Mouse (Mus musculus): ENCODE data around the gene Csf2rb. TPM values are rescaled to one million over a fixed set of nuclear protein-coding genes. Genes with fewer than 3 reads are reported as not detected.
A peak's percentile ranks its signal among the peaks of the same experiment; 100 is the strongest.
"Not testable (repeated sequence)": the region's sequence is repeated elsewhere in the genome, so short reads cannot be mapped to it uniquely, and the experiment has no call there.

The Csf2rb gene
- polyA plus RNA-seq, 1 experiment = 3.1 TPM

DNA sequence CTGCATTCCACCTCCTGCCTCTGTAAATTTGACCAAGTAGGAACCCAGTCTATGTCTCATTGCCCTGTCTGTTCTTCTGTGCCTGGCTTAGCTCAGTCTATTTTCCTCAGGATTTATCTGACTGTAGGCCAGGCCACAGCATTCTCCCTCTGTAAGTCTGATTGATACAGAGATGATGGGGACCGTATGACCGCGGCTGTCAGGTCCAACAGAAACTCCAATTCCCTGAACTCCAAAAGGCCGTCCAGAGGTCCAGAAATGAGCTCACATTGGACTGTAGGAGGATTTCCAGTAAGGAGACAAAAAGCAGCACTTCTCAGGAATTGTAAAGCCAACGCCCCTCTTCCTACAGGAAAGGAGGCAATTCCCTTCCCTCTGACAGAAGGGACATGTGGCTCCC, 11.9 kb upstream of the Csf2rb start:
- H3K27ac ChIP-seq (replicated peaks; ENCODE audit: low read depth, low read length) = peak overlapping the region; percentile 35; the same call in 1 of the 2 replicates
- peaks cover 20% of the 10 kb centered on the region for H3K4me1 ChIP-seq (ENCODE audit: control insufficient read depth, insufficient read depth, insufficient read length, low read length)
- H3K4me3 ChIP-seq (ENCODE audit: insufficient read depth, low read depth, low read length) = not testable (repeated sequence)

DNA sequence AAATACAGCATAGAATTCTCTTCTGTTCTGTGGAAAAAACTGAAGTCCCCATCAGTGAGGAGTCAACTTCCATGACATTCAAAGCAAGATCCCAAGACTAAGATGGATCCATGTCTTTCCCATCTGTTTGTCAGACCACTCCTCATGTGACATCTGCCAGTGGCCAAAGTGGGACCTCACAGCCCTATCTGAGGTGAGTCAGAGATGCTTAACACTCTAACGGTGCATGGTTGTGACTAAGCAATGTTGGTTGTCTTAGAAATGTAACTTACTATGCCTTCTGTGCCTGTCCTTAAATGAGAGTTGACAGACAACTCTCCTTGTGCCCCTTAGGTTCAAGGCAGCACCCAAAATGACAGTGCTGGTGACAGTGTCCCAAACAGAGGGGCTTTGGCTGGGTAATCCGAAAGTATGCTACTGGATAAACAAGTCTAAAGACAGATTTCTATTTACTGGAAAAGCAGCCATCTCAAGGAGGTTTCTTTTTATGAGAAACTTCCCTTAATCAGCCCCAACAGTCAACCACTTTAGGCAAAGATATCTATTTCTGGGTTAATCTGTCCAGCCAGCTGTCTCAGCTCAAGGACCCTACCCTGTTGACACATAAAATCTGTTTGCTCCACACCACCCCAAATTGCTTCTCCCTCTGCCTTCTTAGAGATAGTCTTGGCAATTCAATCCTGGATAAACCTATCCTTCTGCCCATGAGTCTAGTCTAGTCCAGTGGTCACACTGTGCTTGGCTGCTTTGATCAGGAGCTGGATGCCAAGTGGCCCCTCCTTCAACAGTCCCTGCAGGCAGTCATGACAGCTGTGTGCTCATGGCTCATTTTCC, 7.0 kb upstream of the Csf2rb start:
- H3K27ac ChIP-seq (replicated peaks; ENCODE audit: low read depth, low read length); H3K4me3 ChIP-seq (ENCODE audit: insufficient read depth, low read depth, low read length): not testable (repeated sequence)
- H3K4me1 ChIP-seq (ENCODE audit: control insufficient read depth, insufficient read depth, insufficient read length, low read length) = peaks cover 26% of the 10 kb centered on the region

DNA sequence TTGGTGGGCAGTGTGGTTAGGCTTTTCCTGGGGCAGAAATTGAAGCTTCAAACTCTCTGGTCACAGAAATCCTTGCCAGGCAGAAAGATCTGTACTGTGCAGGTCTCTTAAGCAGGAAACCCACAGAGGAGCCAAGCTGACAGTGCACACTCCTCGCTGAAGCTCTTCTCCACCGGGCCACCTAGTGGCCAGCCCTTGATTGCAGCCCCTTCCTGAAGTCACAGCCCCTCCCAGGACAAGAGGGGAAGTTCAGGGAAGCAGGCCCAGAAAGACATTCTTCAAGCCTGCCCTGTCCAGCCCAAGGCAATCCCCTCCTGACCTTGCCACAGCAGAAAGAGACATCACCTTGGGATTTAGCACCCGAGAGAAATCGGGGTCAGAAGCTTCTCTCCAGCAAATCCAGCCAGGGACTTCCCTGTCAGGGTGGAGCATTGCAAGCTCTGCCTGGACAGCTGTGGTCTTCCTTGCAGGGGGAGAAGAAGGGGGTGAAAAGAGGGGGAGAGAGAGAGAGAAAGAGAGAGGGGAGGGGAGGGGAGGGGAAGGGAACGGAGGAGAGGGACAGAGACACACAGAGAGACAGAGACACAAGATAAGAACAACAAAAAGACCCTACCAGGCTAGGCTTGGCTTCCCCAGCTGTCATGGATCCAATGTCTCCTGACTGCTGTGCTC, 4.6 kb upstream of the Csf2rb start:
- H3K4me3 ChIP-seq (ENCODE audit: insufficient read depth, low read depth, low read length) = no peak overlapping the region
- peak overlapping the region; percentile 84 for H3K27ac ChIP-seq (replicated peaks; ENCODE audit: low read depth, low read length)
- peaks cover 20% of the 10 kb centered on the region for H3K4me1 ChIP-seq (ENCODE audit: control insufficient read depth, insufficient read depth, insufficient read length, low read length)

DNA sequence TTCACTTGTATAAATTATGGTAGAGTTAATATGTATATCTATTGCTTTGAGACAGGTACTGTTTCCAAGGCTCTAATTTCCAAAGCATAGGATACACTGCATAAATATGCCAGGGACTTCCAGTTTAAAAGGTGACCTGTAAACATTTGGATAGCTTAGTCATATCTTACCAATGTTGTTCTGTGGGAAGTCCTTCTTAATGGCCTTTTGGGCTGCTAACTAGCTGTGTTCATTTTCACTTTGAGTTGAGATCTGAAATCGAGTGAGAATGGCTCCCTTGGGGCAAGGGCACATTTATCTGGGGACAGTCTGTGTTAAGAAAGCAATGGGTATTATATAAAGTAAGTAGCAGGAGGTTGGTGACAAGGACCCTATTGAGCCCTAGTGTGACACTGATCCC, 2.2 kb upstream of the Csf2rb start:
- Histone ChIP-seq H3K27ac (replicated peaks; ENCODE audit: low read depth, low read length) (no peak overlapping the region), H3K4me3 (ENCODE audit: insufficient read depth, low read depth, low read length) (no peak overlapping the region), H3K4me1 (ENCODE audit: control insufficient read depth, insufficient read depth, insufficient read length, low read length) (peaks cover 24% of the 10 kb centered on the region)

DNA sequence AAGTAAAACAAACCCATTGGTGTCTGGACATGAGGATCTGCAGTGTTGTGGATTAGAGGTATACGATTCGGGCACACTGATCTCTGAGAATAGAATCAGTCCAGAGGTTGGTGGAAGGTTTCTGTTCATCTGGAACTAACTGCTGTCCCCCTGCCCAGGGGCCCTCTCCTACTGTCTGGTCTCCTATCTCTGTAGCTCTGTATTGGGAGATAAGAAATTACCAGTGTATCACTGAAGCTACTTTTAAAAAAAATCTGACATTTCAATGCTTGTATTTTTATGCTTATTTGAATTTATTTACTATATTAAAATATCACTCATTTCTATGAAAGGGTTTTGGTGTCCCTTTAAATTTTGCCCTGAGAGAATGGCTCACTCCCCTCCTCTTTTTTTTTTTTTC, 1.3 kb upstream of the Csf2rb start:
- peaks cover 24% of the 10 kb centered on the region for H3K4me1 ChIP-seq (ENCODE audit: control insufficient read depth, insufficient read depth, insufficient read length, low read length)
- no peak overlapping the region for H3K27ac ChIP-seq (replicated peaks; ENCODE audit: low read depth, low read length)
- H3K4me3 ChIP-seq (ENCODE audit: insufficient read depth, low read depth, low read length) = no peak overlapping the region

DNA sequence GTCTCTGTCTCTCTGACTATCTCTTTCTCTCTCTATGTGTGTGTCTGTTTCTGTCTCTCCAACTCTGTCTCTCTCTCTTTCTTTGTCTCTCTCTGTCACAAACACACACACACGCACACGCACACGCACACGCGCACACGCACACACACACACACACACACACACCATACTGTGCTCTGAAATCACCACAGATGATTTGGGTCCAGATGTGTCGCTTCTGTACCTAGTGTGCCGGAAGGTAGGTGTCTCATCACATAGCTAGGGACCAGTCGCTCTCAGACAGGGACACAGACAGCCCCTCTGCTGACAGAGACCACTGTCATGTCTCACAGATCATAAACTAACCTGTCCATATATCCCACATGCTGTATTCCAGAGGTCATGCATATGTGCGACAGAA, 1.2 kb downstream of the Csf2rb start:
- H3K4me3 ChIP-seq (ENCODE audit: insufficient read depth, low read depth, low read length) = peak overlapping the region; percentile 61
- peak overlapping the region; percentile 75 for H3K27ac ChIP-seq (replicated peaks; ENCODE audit: low read depth, low read length)

DNA sequence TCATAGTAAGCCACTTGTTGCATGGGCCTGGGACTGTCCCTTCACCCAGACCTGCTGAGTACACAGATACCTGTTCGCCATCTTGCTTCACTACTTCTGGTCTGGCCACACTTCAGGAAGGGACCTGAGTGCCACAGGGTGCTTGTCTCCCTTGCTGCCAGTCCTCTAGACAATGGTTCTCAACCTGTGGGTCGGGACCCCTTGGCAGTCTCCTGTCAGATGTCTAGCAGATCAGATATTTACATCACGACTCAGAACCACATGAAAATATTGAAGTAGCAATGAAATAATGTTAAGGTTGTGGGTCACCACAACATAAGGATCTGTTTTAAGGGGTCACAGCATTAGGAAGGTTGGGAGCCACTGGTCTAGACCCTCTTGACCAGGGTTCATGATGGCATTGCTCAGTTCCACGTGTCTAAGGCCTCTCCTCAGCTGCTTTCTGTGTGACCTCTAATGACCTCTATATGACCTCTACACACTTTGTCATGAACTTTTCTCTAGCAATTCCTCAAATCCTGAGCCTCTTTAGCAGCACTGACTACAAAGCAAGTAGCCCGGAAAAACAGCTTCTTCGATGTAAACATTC, 2.3 kb downstream of the Csf2rb start:
- Histone ChIP-seq H3K27ac (replicated peaks; ENCODE audit: low read depth, low read length) (peak overlapping the region; percentile 15; the same call in 1 of the 2 replicates), H3K4me3 (ENCODE audit: insufficient read depth, low read depth, low read length) (peak overlapping the region; percentile 21)
- H3K4me1 ChIP-seq (ENCODE audit: control insufficient read depth, insufficient read depth, insufficient read length, low read length) = not testable (repeated sequence)

More for the DNA sequence above, 1.2 kb downstream of the Csf2rb start:
- peaks cover 11% of the 10 kb centered on the region for H3K4me1 ChIP-seq (ENCODE audit: control insufficient read depth, insufficient read depth, insufficient read length, low read length)

DNA sequence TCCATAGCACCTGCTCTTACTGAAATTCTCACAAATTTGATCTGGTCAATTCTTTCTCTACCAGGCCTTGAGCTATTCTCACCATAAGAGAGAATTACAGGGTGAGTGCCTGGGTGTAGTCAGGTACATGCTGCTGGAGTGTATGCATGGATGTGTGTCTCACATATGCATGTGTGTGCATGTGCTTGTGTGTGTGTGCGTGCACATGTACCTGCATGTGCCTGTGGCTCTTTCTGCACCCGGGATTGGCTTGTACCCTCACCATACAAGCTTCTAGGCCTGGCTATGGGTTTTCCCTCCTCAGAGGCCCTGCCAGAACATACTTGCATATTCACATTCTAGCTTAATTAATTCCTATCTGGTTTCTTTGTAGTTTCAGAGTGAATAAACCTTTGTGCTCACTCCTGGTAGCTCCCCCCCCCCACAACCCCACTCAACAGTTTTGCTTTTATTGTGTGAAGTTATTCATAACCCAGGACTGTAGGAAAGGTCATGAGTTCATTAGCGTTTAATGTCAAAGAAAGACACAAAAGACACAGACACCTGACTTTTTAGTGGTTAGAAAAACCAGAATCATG, 3.1 kb downstream of the Csf2rb start:
- peaks cover 6% of the 10 kb centered on the region for H3K4me1 ChIP-seq (ENCODE audit: control insufficient read depth, insufficient read depth, insufficient read length, low read length)
- H3K4me3 ChIP-seq (ENCODE audit: insufficient read depth, low read depth, low read length) = peak overlapping the region; percentile 21
- H3K27ac ChIP-seq (replicated peaks; ENCODE audit: low read depth, low read length) = 0 out of 2 replicates have a peak overlapping the region, but pooled peaks have one; percentile 53

DNA sequence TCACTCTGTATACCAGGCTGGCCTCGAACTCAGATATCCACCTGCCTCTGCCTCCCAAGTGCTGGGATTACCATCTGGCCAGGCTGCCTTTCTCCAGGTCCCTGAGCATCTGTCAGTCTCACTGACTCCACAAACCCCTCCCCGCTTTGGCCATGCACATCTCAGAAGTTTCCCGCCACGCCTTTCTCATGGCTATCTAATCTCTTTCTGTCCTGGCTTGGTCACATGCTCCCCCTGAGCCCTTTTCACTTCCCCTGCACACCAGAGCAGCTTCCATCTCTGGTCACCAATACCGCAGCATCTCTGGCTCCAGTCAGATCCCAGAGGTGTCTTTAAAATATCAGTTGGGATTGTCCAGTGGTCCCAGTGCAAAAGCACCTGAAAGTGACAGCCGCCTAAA, 4.4 kb downstream of the Csf2rb start:
- not testable (repeated sequence) for H3K4me1 ChIP-seq (ENCODE audit: control insufficient read depth, insufficient read depth, insufficient read length, low read length); H3K4me3 ChIP-seq (ENCODE audit: insufficient read depth, low read depth, low read length); H3K27ac ChIP-seq (replicated peaks; ENCODE audit: low read depth, low read length)

DNA sequence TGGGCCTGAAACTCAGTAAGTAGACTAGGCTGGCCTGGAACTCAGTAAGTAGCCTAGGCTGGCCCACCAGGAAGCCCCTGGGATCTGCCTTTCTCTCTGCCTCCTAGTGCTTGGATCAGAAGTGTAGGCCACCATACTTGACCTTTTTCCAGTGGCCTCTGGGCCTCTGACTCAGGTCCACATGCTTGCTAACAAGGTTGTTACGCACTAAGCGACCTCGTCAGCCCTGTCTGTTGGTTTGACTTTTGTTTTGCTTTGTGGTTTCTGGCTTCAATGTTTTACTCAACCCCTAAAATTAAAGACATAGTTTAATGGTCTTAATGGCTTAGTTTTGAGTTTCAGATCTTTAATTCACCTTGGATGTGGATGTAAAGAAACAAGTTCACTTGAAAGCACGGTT, 5.2 kb downstream of the Csf2rb start:
- Histone ChIP-seq H3K4me1 (ENCODE audit: control insufficient read depth, insufficient read depth, insufficient read length, low read length) (peaks cover 6% of the 10 kb centered on the region), H3K4me3 (ENCODE audit: insufficient read depth, low read depth, low read length) (no peak overlapping the region), H3K27ac (replicated peaks; ENCODE audit: low read depth, low read length) (no peak overlapping the region)

DNA sequence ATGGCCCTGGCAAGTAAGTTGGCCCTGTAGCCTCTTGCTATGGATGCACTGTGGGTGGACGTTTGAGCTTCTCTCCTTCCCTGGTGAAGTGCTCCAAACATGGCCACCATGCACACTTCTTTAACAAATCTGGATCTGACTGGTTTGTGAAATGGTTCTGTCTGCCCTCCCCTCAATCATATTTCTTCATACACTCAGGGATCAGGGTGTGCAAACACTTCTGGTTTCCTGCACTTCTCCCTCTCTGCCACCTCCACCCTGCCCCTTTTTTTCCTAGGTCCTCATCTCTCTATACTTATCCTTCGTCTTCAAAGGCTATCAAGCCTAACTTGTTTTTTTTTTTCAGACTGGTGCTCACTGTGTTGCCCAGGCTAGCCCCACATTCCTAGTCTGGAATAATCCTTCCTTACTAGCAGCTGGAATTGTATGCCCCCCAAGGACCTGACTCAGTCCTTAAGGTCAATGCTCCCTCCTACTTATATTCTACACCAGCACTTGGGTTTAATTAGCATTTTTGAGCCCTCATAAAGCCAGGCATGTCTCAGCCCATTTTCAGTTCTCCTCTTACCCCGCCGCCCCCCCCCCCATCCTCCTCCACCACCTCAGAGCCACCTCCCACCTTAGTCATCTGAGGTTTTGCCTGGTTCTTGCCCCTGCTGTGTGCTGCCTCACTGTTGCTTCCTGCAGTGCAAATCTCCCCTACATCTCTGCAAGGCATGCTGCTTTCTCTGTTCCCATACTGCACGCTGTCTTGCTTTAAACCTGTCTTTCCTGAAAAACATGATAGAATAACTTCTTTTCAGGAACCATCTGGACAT, 6.2 kb downstream of the Csf2rb start:
- Histone ChIP-seq H3K27ac (replicated peaks; ENCODE audit: low read depth, low read length) (no peak overlapping the region), H3K4me1 (ENCODE audit: control insufficient read depth, insufficient read depth, insufficient read length, low read length) (peaks cover 5% of the 10 kb centered on the region), H3K4me3 (ENCODE audit: insufficient read depth, low read depth, low read length) (no peak overlapping the region)

DNA sequence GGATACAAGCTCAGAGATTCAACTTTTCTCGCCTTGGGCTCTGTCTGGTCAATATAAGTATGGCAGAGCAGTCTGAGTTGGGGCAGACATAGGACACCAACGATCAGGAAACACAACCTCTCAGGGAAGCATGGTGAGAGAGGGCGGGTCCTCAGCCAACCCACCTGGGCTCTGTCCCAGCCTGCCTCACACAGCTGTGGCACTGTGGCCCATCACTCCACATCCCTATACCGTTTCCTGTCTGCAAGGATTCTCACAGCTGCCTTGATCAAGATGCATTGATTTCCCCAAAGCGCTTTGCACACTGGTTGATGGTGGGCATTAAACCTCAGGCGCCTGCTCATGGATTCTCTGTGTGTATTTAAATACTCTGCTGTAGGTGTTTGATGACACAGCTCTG, 7.4 kb downstream of the Csf2rb start:
- H3K4me1 ChIP-seq (ENCODE audit: control insufficient read depth, insufficient read depth, insufficient read length, low read length) = peaks cover 2% of the 10 kb centered on the region
- H3K27ac ChIP-seq (replicated peaks; ENCODE audit: low read depth, low read length) = no peak overlapping the region
- H3K4me3 ChIP-seq (ENCODE audit: insufficient read depth, low read depth, low read length) = no peak overlapping the region

DNA sequence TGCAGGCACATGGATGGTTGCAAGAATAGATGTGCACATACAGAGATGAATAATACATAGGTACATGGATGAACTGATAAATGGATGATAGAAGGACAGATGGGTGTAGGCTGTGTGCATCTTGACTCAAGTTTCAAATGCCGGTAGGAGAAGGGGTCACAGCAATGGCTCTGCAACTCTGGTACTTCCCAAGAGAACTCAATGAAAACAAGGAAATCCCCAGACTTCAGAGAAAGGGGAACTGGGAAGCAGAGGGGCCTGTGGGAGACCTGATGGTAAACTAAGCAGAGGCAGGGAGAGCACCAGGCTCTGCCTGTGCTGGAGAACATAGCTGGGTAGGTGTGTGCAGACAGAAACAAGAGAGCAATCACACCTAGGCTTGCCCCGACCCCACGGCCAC, 8.8 kb downstream of the Csf2rb start:
- H3K4me3 ChIP-seq (ENCODE audit: insufficient read depth, low read depth, low read length) = no peak overlapping the region

DNA sequence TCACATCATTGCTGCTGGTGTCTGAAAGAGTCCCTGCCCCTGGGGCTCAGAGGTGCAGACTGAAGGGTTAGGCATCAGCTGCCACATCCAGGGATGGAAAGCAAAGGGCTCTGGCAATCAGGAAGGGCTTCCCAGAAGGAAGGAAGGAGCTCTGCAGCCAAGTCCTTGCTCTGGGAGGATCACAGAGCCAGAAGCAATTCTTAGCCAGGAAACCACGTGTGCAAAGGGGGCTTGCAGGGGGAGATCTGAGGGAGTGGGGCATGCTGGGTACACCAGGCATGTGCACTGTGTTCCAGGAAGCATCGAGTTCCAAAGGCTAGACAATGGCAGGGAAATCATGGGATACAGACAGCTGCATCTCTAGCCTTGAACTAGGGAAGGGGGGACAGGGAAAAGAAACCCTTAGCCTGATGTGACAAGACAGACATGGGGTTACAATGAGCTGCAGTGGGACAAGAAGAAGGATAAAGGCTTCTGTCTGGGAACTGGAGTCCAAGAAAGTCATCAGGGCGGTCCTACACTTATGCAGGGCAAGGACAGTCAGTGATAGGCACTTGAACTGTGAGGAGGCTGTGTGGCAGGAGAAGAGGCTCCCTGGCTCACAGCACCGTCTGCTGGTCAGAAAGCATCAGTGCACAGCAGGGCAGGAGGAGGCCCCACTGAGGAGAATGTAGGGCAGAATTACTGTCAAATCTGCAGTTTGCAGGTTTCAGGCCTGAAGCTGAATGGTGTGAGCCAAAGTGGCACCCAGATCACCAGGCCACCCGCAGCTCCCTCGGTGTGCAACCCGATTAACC, 14.3 kb downstream of the Csf2rb start:
- H3K27ac ChIP-seq (replicated peaks; ENCODE audit: low read depth, low read length) = peak overlapping the region; percentile 82

More for the DNA sequence above, 8.8 kb downstream of the Csf2rb start:
- no peak overlapping the region for H3K27ac ChIP-seq (replicated peaks; ENCODE audit: low read depth, low read length)
- peaks cover 4% of the 10 kb centered on the region for H3K4me1 ChIP-seq (ENCODE audit: control insufficient read depth, insufficient read depth, insufficient read length, low read length)

More for the DNA sequence above, 14.3 kb downstream of the Csf2rb start:
- not testable (repeated sequence) for H3K4me3 ChIP-seq (ENCODE audit: insufficient read depth, low read depth, low read length); H3K4me1 ChIP-seq (ENCODE audit: control insufficient read depth, insufficient read depth, insufficient read length, low read length)

Measured in brown adipose tissue, adult 24 weeks (tissue).